Mouse (Mus musculus): ENCODE measurements around the gene Olfr811. TPM values are rescaled to one million over a fixed set of nuclear protein-coding genes. Genes with fewer than 3 reads are reported as not detected.

The Olfr811 gene
- polyA plus RNA-seq (2012; rRNA removed), result not detected in 2 replicates

GRCm38 (mm10) chr10:129804296-129804695, at the start of gene Olfr811:
Olfr811 (minus strand) TSS chr10:129804396.
- no peak for DNase-seq (ENCODE audit: low read depth)

- no peak for DNase-seq (ENCODE audit: low read depth)
Measured at GRCm38 (mm10) chr10:129847343-129847742, 43.1 kb upstream of the Olfr811 start.

- DNase-seq (ENCODE audit: low read depth), result no peak
Measured at GRCm38 (mm10) chr10:129845994-129846393, 41.8 kb upstream of the Olfr811 start, which contains the start of gene Olfr812. Olfr812 (minus strand) TSS chr10:129846094.

GRCm38 (mm10) chr10:129794817-129795216, 9.4 kb downstream of the Olfr811 start, which contains the start of gene Olfr810:
Olfr810 (minus strand) TSS chr10:129794917.
- DNase-seq (ENCODE audit: low read depth), result no peak

- DNase-seq (ENCODE audit: low read depth), result no peak
Measured at GRCm38 (mm10) chr10:129778123-129778522, 26.1 kb downstream of the Olfr811 start.

GRCm38 (mm10) chr10:129774338-129774737, 29.9 kb downstream of the Olfr811 start, which contains the start of gene Olfr809:
Olfr809 (plus strand) TSS chr10:129774638.
- DNase-seq (ENCODE audit: low read depth), result no peak

GRCm38 (mm10) chr10:129765182-129765581, 39.0 kb downstream of the Olfr811 start, which contains the start of gene Olfr808:
Olfr808 (plus strand) TSS chr10:129765482.
- no peak for DNase-seq (ENCODE audit: low read depth)

GRCm38 (mm10) chr10:129757693-129758092, 46.5 kb downstream of the Olfr811 start, which contains the start of gene Olfr807:
Olfr807 (minus strand) TSS chr10:129757793.
- DNase-seq (ENCODE audit: low read depth), result no peak

Other genes with a start within 250 kb of the Olfr811 start
- gene Olfr794, start 236.7 kb downstream of the Olfr811 start, polyA plus RNA-seq (2012; rRNA removed), result not detected in 2 replicates
- not detected in 2 replicates for gene Olfr796, start 191.8 kb downstream of the Olfr811 start, polyA plus RNA-seq (2012; rRNA removed)
- gene Olfr798, start 176.5 kb downstream of the Olfr811 start, polyA plus RNA-seq (2012; rRNA removed), result not detected in 2 replicates
- not detected in 2 replicates for gene Olfr799, start 166.9 kb downstream of the Olfr811 start, polyA plus RNA-seq (2012; rRNA removed)
- gene Olfr800, start 146.7 kb downstream of the Olfr811 start, polyA plus RNA-seq (2012; rRNA removed), result not detected in 2 replicates
- gene Olfr801, start 130.5 kb downstream of the Olfr811 start, polyA plus RNA-seq (2012; rRNA removed), result not detected in 2 replicates
- not detected in 2 replicates for gene Olfr802, start 116.2 kb downstream of the Olfr811 start, polyA plus RNA-seq (2012; rRNA removed)
- gene Olfr803, start 110.1 kb downstream of the Olfr811 start, polyA plus RNA-seq (2012; rRNA removed), result not detected in 2 replicates
- gene Olfr804, start 101.2 kb downstream of the Olfr811 start, polyA plus RNA-seq (2012; rRNA removed), result not detected in 2 replicates
- not detected in 2 replicates for gene Olfr805, start 75.0 kb downstream of the Olfr811 start, polyA plus RNA-seq (2012; rRNA removed)
- not detected in 2 replicates for gene Olfr806, start 62.5 kb downstream of the Olfr811 start, polyA plus RNA-seq (2012; rRNA removed)
- gene Olfr807, start 46.6 kb downstream of the Olfr811 start, polyA plus RNA-seq (2012; rRNA removed), result not detected in 2 replicates
- gene Olfr808, start 38.9 kb downstream of the Olfr811 start, polyA plus RNA-seq (2012; rRNA removed), result not detected in 2 replicates
- gene Olfr809, start 29.8 kb downstream of the Olfr811 start, polyA plus RNA-seq (2012; rRNA removed), result not detected in 2 replicates
- gene Olfr810, start 9.5 kb downstream of the Olfr811 start, polyA plus RNA-seq (2012; rRNA removed), result not detected in 2 replicates
- gene Olfr812, start 41.7 kb upstream of the Olfr811 start, polyA plus RNA-seq (2012; rRNA removed), result not detected in 2 replicates
- not detected in 2 replicates for gene Olfr813, start 51.0 kb upstream of the Olfr811 start, polyA plus RNA-seq (2012; rRNA removed)
- not detected in 2 replicates for gene Olfr814, start 75.5 kb upstream of the Olfr811 start, polyA plus RNA-seq (2012; rRNA removed)
- gene Olfr815, start 101.5 kb upstream of the Olfr811 start, polyA plus RNA-seq (2012; rRNA removed), result not detected in 2 replicates
- not detected in 2 replicates for gene Olfr816, start 111.2 kb upstream of the Olfr811 start, polyA plus RNA-seq (2012; rRNA removed)
- not detected in 2 replicates for gene Olfr818, start 144.7 kb upstream of the Olfr811 start, polyA plus RNA-seq (2012; rRNA removed)
- not detected in 2 replicates for gene Olfr819, start 162.9 kb upstream of the Olfr811 start, polyA plus RNA-seq (2012; rRNA removed)
- not detected in 2 replicates for gene Olfr247, start 171.7 kb upstream of the Olfr811 start, polyA plus RNA-seq (2012; rRNA removed)
- gene Gm10310, start 180.7 kb upstream of the Olfr811 start, polyA plus RNA-seq (2012; rRNA removed), result not detected in 2 replicates
- gene Olfr820, start 208.2 kb upstream of the Olfr811 start, polyA plus RNA-seq (2012; rRNA removed), result not detected in 2 replicates
- not detected in 2 replicates for gene Olfr821, start 226.0 kb upstream of the Olfr811 start, polyA plus RNA-seq (2012; rRNA removed)